Mouse (Mus musculus) C2C12 (cell line): ENCODE results near the gene Lmna. TPM values are rescaled to one million over a fixed set of nuclear protein-coding genes. Genes with fewer than 3 reads are reported as not detected.
A peak's percentile ranks its signal among the peaks of the same experiment; 100 is the strongest.

Source experiments
- H3K27me3 ChIP-seq: one replicate; pipeline ENCODE4 v1.6.1; 2011; ENCODE audit not compliant: control insufficient read depth, insufficient read depth, insufficient read length
- H3K36me3 ChIP-seq: one replicate; pipeline ENCODE4 v1.6.1; 2011; ENCODE audit not compliant: control insufficient read depth, insufficient read depth
- H3K4me3 ChIP-seq: one replicate; pipeline ENCODE4 v1.5.1; 2011; ENCODE audit warnings: mild to moderate bottlenecking, control low read depth; ENCODE audit not compliant: poor library complexity, insufficient read depth, severe bottlenecking
- H3K79me2 ChIP-seq: one replicate; pipeline ENCODE4 v1.6.1; 2011; ENCODE audit not compliant: control insufficient read depth, insufficient read depth
- H3K79me3 ChIP-seq: one replicate; pipeline ENCODE4 v1.6.1; 2011; ENCODE audit warnings: low read depth, control low read depth
- H3ac ChIP-seq: one replicate; pipeline ENCODE3; 2011; ENCODE audit warnings: low read depth; ENCODE audit not compliant: control insufficient read depth, insufficient read length
- CEBPB ChIP-seq: IDR thresholded peaks from one replicate; pipeline ENCODE4 v1.6.1; 2011; ENCODE audit warnings: low read depth, mild to moderate bottlenecking, control low read depth, moderate library complexity
- CTCF ChIP-seq: IDR thresholded peaks from one replicate; pipeline ENCODE4 v1.5.1; 2011; ENCODE audit not compliant: control insufficient read depth, insufficient read depth, insufficient read length
- FOSL1 ChIP-seq: IDR thresholded peaks from one replicate; pipeline ENCODE4 v1.8.0; 2011; ENCODE audit warnings: mild to moderate bottlenecking, low read length; ENCODE audit not compliant: poor library complexity, insufficient read depth, severe bottlenecking
- MAX ChIP-seq: IDR thresholded peaks from one replicate; pipeline ENCODE4 v1.6.1; 2011; ENCODE audit warnings: mild to moderate bottlenecking, control low read depth
- MYOD1 ChIP-seq: IDR thresholded peaks from one replicate; pipeline ENCODE4 v1.6.1; 2011; ENCODE audit warnings: low read depth; ENCODE audit not compliant: control insufficient read depth, insufficient read length
- MYOG ChIP-seq: IDR thresholded peaks from one replicate; pipeline ENCODE4 v1.6.1; 2011; ENCODE audit not compliant: control insufficient read depth, insufficient read length; ENCODE audit errors: extremely low read depth
- USF1 ChIP-seq: IDR thresholded peaks from one replicate; pipeline ENCODE4 v1.6.1; 2011; ENCODE audit warnings: low read depth, mild to moderate bottlenecking, control low read depth, moderate library complexity
- polyA plus RNA-seq: library from polyadenylated mRNA; unstranded; fragments of >200 nt; fragmentation: generic; extraction: Trizol; gene quantifications from one replicate; pipeline ENCODE4 v1.2.1, GENCODE M21; 2012; ENCODE audit warnings: missing spikeins

Gene Lmna
- polyA plus RNA-seq, 1 experiment = 1,441 TPM

DNA sequence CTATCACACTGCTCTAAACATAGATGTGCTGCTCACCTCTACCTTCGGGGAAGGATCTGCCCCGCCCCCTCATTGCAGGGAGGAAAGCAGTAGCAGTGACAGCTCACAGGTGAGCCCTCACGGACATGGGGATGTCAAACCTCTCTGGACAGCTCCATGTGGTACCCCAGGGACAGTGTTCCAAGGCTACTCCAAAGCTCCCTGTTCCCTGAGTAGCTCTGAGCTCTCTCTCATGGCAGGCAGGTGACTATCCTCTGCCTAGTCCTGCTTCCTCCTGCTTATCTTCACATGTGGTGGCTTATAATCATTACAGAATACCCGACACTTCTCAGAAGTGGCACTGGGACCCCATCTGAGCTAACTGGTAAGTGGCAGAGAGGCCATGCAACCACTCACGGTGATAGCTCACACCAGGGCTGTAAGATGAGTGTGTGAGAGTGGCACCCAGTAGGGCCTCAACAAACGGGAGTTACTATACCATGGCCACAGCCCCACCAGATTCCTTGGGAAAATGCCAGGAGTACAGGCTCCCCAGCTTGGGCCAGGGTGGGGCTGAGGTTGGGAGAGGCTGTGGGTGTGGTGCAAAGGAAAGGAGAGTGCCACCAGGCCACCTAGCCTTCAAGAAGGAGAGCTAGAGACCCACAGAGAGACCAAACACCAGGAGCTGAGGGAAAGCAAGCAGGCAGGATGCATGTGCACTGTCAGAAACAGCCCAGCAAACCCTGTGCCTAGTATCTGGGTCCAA is 37.1 kb upstream of the Lmna start:
- peaks cover 3% of the 10 kb centered on the region for H3K79me3 ChIP-seq
- H3K27me3 ChIP-seq = no peaks in the 10 kb centered on the region
- H3ac ChIP-seq = no peak overlapping the region
- H3K4me3 ChIP-seq = no peak overlapping the region
- peaks cover 10% of the 10 kb centered on the region for H3K79me2 ChIP-seq
- H3K36me3 ChIP-seq = no peaks in the 10 kb centered on the region
- TF ChIP-seq MAX (no peak), CEBPB (no peak), FOSL1 (no peak), MYOD1 (no peak), MYOG (no peak), CTCF (no peak), USF1 (no peak)

GRCm38 (mm10) chr3:88544955-88545591 is 35.3 kb upstream of the Lmna start:
- TF ChIP-seq USF1 = no peak
- TF ChIP-seq MYOG = no peak
- TF ChIP-seq CTCF = no peak
- no peak for TF ChIP-seq CEBPB
- no peak for TF ChIP-seq MYOD1
- Histone ChIP-seq H3K27me3 (no peaks in the 10 kb centered on the region), H3K36me3 (peaks cover 4% of the 10 kb centered on the region), H3K79me3 (no peaks in the 10 kb centered on the region), H3K79me2 (no peaks in the 10 kb centered on the region), H3ac (no peak overlapping the region), H3K4me3 (no peak overlapping the region)

DNA sequence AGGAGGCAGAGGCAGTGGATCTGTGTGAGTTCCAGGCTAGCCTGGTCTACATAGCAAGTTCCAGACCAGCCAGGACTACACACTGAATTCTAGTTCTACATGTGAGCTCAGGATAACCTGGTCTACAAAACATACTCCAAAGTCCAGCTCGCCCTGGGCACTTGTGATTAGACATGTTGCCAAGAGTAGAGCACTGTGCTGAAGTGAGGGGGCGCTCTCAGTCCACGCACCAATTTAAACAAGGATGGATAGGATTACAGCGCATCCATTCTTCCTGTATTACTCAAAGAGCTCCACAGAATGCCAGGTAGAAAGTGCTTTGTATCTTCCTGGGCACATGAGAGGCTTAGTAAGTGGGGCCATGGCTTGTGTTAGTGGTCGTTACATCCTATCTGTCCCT is 34.8 kb upstream of the Lmna start:
- H3K27me3 ChIP-seq = no peaks in the 10 kb centered on the region
- no peaks in the 10 kb centered on the region for H3K79me3 ChIP-seq
- no peak overlapping the region for H3K4me3 ChIP-seq
- H3K79me2 ChIP-seq = no peaks in the 10 kb centered on the region
- H3ac ChIP-seq = no peak overlapping the region
- H3K36me3 ChIP-seq = peaks cover 5% of the 10 kb centered on the region
- TF ChIP-seq USF1 (no peak), CTCF (peak; percentile 14)

GRCm38 (mm10) chr3:88543651-88544410 is 34.1 kb upstream of the Lmna start:
- Histone ChIP-seq H3ac (no peak overlapping the region), H3K79me2 (no peaks in the 10 kb centered on the region), H3K36me3 (peaks cover 5% of the 10 kb centered on the region), H3K27me3 (no peaks in the 10 kb centered on the region), H3K79me3 (no peaks in the 10 kb centered on the region), H3K4me3 (no peak overlapping the region)
- TF ChIP-seq CEBPB = no peak
- TF ChIP-seq MYOG = no peak
- TF ChIP-seq MAX = no peak
- TF ChIP-seq CTCF = no peak
- TF ChIP-seq MYOD1 = no peak

DNA sequence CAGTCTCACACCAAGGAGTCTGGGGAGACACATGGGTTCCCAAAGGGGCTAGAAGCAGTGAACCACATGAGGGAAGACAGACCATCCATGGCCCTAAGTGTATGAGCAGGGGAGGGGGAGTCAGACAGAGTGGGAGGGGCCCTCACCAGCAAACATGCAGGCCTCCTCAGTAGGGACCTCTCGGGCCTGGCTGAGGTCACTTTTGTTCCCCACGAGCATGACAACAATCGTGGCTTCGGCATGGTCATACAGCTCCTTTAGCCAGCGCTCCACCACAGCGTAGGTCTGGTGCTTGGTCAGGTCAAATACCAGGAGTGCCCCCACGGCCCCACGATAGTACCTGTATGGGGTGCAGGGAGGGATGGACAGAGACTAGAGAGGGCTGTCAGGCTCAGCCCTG is 33.4 kb upstream of the Lmna start:
- peaks cover 7% of the 10 kb centered on the region for H3K79me2 ChIP-seq
- TF ChIP-seq CEBPB (no peak), MYOG (no peak), FOSL1 (no peak), USF1 (no peak), CTCF (no peak)
- peaks cover 5% of the 10 kb centered on the region for H3K36me3 ChIP-seq
- H3K4me3 ChIP-seq = no peak overlapping the region
- no peaks in the 10 kb centered on the region for H3K79me3 ChIP-seq
- no peak overlapping the region for H3ac ChIP-seq
- H3K27me3 ChIP-seq = no peaks in the 10 kb centered on the region
